Mouse (Mus musculus) R1 (cell line): Measurements from ENCODE around the gene Klf1.

Source experiments
- DNase-seq: peaks from one replicate; pipeline ENCODE4 v3.0.0-alpha.2; 2018; ENCODE audit warnings: low read depth, low spot score

Gene Klf1

DNA sequence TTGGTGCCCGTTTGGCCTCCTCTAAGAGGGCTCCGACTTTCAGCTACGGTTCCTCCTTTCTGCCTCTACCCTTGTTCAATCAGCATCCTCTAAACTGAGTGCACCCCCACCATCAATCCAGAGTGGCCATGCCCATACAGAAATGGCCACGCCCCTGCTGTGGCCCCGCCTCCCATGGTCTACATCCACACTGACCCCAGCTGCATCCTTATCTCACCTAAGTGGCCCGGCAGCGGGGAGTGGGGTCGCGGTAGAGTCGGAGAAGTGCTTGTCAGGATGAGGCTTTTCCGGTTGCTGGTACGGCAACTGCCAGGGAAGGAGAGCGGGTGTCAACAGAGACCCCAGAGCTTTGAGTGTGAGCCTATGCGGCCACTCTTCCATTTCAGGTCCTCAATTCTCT is 33.8 kb downstream of the Klf1 start:
- DNase-seq, result no peak

DNA sequence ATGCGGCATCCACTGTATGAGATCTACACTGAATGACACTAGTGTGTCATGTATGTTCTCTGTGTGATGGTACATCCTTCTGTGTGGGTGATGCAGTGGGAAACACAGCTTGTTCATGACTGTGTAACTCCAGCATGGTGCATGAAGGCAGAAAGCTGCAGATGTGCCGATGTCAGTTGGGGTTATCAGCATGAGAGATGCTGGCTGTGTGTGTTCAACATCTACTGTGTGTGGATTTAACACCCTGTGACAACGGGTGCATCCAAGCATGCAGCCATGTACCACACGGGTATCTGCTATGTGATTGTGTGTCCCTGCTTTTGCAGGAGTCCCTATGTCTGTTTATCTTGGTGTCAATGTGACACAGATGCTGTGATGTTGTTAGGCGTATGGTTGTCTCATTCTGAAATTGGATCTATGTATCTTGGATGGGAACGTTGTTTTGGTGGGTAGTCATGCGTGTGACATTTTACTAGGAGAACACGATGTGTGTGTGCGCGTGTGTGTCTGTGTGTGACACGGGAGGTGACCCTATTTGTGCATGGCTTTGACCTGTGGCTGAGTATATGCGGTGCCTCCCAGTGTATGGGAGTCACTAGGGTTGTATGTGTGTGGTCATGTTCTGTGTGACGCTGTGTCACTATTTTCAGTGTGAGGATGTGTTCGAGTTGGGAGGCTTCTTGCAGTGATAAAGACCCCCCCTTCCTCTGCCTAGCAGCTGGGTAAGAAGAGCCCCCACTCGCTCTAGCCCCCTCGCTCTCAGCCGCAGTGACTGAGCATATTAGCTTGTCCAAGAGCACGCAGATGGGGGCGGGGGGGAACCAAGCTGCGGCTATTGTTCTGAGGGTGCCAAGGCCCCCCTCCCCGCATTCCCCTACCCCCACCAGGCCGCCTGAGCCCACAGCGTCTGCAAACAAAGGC is 34.6 kb downstream of the Klf1 start:
- DNase-seq, result no peak

DNA sequence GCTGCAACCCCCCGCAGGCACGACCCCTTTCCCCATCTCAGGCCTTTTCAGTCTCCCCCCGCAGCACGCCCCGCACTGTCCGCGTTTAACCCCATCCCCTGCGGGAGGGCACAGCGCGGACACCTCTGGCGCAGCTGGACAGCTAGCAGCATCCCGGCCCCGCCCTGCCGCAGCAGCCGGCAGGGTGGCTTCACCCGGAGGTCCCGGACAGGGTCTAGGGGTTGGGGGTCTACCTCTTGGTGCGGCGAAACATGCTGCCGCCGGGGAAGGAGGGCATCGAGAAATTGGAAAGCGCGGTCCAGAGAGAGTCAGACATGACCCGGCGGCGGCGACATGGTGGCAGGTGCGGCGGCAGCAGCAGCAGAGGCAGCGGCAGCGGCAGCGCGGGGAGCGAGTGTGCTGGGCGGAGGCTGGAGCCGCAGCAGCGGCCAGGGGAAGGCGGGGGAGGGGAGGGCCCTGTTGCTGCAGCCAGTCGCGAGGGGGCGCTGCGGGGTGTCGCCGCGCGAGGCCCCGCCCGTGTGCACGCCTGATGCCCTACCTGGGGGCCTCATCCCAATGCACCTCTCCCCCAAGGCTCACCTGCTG is 35.3 kb downstream of the Klf1 start, which contains the start of gene Mast1:
TSS of gene Mast1 (minus strand) at position 398 of the 585 bp plus-strand sequence.
- DNase-seq, result peak; percentile 78

DNA sequence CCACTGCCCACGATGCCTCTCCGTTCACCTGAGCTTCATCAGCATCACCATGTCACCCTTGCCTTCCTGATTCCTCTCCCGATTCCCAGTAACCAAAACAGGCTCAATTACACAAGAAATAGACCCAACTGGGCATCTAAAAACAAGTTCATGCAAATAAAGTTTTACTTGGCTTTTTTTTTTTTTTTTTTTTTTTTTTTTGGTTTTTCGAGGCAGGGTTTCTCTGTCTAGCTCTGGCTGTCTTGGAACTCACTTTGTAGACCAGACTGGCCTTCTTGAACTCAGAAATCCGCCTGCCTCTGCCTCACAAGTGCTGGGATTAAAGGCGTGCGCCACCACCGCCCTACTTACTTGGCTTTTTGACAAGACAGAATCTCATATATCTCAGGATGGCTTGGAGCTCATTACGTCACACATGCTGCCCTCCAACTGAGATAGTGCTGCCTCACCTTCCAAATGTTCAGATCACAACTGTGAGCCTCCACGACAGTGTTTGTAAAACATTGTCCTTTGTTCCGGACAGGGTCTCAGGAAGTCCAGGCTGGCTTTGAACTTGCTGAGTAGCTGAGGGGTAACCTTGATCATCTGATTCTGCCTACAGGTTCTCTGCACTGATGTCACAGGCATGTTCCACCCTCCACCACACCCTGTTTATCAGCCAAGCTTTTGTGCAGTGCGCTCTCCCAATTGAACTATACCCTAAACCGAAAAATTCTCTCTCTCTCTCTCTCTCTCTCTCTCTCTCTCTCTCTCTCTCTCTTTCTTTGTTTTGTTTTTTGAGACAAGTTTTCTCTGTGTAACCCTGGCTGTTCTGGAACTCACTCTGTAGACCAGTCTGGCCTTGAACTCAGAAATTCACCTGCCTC is 36.1 kb downstream of the Klf1 start:
- no peak for DNase-seq

DNA sequence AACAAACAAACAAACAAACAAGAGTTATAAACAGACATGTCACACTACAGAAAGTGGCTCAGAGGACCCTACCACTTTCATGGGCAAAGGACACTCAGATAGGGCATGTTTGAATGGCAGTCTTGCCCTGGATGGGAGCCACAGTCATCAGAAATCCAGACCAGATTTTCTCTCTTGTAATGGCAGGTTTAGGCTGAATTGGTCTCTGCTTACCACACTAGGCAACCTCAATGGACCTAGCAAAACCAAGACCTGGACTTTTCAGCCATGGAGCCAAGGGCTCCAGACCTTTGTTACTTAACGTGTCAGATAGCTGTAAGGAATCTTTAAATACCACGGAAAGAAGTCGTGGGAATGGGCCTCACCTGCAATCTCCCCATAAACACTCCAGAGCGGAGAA is 42.0 kb downstream of the Klf1 start:
- no peak for DNase-seq

DNA sequence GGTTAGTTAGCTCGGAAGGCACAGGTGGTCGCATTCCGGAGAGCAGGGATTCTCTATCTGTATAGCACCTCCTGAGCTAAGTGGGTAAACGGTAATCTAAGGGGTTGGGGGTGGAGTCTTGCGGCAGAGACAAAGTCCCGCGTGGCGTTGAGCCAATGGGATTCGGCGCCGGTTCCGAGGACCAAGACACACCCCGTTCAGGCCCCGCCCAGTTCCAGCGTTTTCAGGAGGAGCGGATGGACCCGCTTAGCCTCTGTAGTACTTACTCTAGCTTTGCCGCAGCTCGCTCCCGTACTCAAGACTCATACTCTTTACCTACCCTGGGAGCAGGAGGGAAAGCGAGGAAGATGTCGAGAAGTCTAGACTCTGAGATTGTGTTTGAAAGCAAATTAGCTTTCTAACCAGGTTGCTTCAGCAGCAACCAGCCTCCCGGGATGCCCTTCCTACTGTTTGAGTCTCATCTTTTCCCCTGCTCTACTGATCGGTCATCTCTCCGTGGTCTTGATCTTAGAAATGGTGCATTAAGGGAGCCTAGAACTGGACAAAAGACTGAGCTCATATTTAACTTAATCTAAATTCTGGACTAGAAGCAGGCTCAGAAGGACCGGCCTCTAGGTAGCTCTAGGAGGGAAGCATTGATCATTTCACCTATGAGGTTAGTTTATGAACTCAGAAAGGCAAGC is 42.9 kb downstream of the Klf1 start:
- DNase-seq, result peak; percentile 93

DNA sequence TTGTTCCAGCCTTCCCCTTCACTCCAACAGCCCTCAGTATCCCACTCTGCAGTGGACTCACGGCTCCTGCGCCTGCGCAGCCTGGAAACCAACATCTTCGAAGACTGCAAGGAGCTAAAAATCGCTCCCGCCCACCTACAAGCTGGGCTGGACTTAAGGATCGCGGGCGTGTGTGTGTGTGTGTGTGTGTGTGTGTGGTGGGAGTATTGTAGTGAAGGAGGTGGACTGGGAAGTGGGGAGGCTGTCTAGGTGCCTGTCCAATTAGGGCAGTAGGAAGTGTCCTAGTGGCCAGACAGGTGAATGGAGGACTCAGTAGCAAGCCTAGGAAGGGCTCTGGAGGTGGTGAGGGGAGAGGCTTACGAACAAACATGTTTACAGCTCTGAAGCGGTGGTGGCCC is 43.5 kb downstream of the Klf1 start:
- no peak for DNase-seq

DNA sequence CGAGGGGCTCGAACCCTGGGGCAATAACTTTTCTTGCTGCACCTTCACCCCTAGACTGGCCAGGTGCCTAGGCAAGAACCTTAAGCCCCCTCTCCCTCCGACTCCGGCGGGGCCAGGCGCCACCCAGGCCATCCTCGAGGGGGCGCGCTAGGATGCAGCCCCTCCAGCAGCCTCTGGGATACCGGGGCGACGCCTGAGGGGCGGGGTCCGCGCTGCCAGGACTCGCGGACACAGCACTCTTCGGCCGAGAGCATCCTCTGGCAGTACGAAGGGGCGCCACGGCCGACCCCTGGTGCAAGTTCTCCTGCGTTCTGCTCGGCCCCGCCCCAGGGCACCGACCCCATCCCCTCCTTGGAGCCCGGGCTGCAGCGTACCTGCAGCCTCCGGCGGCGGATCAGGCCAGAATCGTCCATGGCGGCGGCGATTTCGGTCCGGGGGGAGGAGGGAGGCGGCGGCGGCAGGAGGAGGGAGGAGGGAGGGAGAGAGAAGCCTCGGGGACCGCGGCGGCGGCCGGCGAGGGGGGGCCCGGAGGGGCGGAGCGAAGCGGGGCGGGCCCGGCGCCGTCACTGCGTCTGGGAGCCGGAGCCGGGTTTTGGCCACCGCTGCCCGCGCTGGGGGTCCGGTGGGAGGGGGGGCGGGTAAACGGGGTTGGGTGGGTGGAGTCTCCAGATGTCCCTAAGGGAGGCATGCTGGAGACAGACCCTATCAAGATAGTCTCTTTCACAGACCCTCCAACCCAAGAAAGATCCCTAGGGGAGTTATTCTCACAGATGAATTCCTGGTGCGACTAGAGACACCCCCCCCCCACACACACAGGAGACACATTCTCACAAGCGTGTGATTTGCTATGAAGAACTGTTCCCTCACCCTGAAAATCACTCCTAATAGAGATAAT is 44.2 kb downstream of the Klf1 start:
- peak; percentile 73 for DNase-seq

DNA sequence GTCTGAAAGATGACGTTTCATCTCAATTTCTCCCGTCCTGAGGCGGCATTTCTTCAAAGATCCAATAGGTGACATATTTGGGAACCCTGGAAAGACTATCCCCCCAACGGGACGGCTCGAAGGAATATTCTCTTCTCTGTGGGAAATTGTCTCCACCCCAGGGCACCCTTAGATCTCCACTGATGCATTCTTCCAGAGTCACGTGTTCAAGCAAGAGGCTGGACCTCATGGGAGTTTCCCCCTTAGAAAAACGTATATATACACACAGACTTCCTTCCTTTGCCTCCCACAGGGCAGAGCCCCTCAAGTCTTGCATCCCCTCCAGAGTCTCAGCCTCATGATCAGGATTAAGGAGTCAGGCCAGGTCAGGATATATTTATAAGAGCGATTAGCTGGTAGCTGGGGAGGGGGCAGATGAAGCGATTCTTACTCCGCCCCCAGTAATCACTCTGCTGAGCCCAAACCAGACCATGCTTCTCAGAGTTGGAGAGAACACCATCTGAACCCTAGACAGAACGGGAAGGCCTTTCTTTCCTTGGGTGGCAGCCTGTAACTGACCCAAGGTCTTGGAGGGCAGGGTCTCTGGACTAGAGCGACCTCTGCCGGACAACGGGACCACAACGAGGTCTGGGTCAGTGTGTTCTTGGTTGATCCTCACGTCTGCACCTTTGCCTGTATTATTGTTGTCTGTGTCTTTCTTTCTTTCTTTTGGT is 45.0 kb downstream of the Klf1 start, which contains the start of gene Rtbdn:
TSS of gene Rtbdn (plus strand) at position 464 of the 713 bp plus-strand sequence.
- no peak for DNase-seq

DNA sequence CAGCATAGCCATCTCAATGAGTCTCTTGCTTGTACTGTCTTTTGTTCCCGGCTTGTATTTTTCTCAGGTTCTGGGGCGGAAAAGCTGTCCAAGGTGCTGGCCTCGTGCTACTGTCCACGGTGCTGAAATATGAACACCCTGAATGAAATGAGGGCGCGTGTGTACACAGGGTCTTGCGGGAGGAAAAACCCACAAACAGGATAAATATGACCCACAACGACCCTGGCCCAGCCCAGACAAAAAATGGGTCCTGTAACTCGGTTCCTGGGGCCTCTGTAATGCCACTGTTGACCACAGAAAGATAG is 45.5 kb downstream of the Klf1 start:
- DNase-seq, result no peak

DNA sequence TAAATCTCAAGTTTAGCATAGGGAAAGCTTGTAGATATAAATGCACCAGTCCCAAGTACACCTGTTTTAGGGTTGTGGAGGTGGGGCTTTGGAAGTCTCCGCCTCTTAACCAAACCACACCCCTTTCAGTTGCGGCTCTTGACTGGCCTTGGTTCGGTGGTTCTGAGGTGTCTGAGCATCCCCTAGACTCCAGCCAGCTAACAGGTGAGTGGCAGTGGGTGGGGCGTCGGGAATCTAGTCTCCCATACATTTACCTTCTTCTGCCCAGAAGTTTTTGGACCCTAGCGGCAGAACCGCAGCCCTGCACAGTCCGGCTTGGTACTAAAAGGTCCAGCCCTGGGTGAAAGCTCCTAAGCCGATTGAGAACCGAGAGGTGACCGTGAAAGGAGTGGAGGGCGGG is 48.0 kb downstream of the Klf1 start:
- DNase-seq, result peak; percentile 64

DNA sequence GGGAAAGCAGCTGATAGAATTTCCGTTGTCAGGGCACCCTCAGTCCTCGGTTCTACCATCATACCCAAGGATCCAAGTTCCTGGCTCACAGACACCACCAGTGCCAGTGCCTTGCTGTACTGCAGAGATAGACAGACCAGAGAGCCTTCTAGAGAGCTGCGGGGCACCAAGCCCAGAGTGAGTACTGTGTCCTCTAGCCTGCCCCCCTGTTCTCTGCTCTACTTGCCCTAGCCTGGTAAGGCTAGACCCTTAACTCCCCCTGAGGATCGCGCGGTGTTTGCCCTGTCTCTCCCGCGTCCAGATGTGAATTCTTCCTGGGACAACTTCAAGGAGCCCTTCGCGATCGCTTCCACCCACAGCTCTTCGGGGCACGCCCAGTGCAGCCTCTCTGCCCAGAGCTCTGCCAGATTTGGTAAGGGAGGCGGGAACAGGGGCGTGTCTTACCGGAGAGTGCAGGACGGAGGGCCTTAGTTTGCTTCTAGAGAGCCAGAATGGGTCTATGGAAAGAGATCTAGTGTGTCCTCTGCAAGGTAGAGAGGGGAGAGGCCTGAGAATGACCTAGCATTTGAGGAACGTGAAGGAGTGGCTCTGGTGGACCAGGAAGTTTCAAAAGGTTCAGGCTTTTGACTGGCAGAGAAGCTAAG is 51.0 kb downstream of the Klf1 start:
- peak; percentile 90 for DNase-seq
